Mouse (Mus musculus) cerebellum, adult 11 months (tissue): Measurements from ENCODE around the gene Eepd1.
"Not testable (repeated sequence)": the region's sequence is repeated elsewhere in the genome, so short reads cannot be mapped to it uniquely, and the experiment has no call there.

Experiments used
- DNase-seq: peaks from one replicate; pipeline ENCODE4 v3.0.0; 2022

The Eepd1 gene

GRCm38 (mm10) chr9:25481344-25482095 lies at the start of gene Eepd1:
Eepd1 (plus strand) TSS chr9:25481547.
- peak; percentile 97 for DNase-seq

GRCm38 (mm10) chr9:25438836-25439235 lies 42.5 kb upstream of the Eepd1 start:
- DNase-seq: no peak

GRCm38 (mm10) chr9:25440046-25440445 lies 41.3 kb upstream of the Eepd1 start:
- not testable (repeated sequence) for DNase-seq

GRCm38 (mm10) chr9:25442041-25442440 lies 39.3 kb upstream of the Eepd1 start:
- no peak for DNase-seq

GRCm38 (mm10) chr9:25443029-25443428 lies 38.3 kb upstream of the Eepd1 start:
- no peak for DNase-seq

GRCm38 (mm10) chr9:25443546-25443945 lies 37.8 kb upstream of the Eepd1 start:
- DNase-seq: no peak

GRCm38 (mm10) chr9:25450394-25450793 lies 31.0 kb upstream of the Eepd1 start:
- no peak for DNase-seq

GRCm38 (mm10) chr9:25455027-25455426 lies 26.3 kb upstream of the Eepd1 start:
- DNase-seq: no peak

GRCm38 (mm10) chr9:25460835-25461555 lies 20.4 kb upstream of the Eepd1 start:
- DNase-seq: no peak

- no peak for DNase-seq
Measured at GRCm38 (mm10) chr9:25464305-25464704, 17.0 kb upstream of the Eepd1 start.

- DNase-seq: no peak
Measured at GRCm38 (mm10) chr9:25479392-25480020, 1.8 kb upstream of the Eepd1 start.

- DNase-seq: no peak
Measured at GRCm38 (mm10) chr9:25480676-25481075, 671 bp upstream of the Eepd1 start.

GRCm38 (mm10) chr9:25482322-25482998 lies 1.1 kb downstream of the Eepd1 start:
- DNase-seq: no peak

- DNase-seq: no peak
Measured at GRCm38 (mm10) chr9:25482999-25483347, 1.6 kb downstream of the Eepd1 start.

GRCm38 (mm10) chr9:25483931-25484618 lies 2.7 kb downstream of the Eepd1 start:
- no peak for DNase-seq

- no peak for DNase-seq
Measured at GRCm38 (mm10) chr9:25484619-25484986, 3.3 kb downstream of the Eepd1 start.

- DNase-seq: no peak
Measured at GRCm38 (mm10) chr9:25485006-25485405, 3.7 kb downstream of the Eepd1 start.

- DNase-seq: no peak
Measured at GRCm38 (mm10) chr9:25485406-25485805, 4.1 kb downstream of the Eepd1 start.

- no peak for DNase-seq
Measured at GRCm38 (mm10) chr9:25486246-25486807, 5.0 kb downstream of the Eepd1 start.

GRCm38 (mm10) chr9:25487446-25488110 lies 6.2 kb downstream of the Eepd1 start:
- no peak for DNase-seq

GRCm38 (mm10) chr9:25488581-25488980 lies 7.2 kb downstream of the Eepd1 start:
- no peak for DNase-seq
